Mouse (Mus musculus) gastrocnemius, adult 2 months (tissue): ENCODE measurements around the gene Rnf207. TPM values are rescaled to one million over a fixed set of nuclear protein-coding genes. Genes with fewer than 3 reads are reported as not detected.

Source experiments
- DNase-seq: peaks from one replicate; pipeline ENCODE4 v3.0.0; 2022
- H3K27ac ChIP-seq: fragments of 200-600 bp; 2 replicates; pipeline ENCODE4 v1.8.1; 2022; ENCODE audit warnings: mild to moderate bottlenecking
- H3K4me3 ChIP-seq: fragments of 200-600 bp; 2 replicates; pipeline ENCODE4 v1.8.1; 2022; ENCODE audit warnings: mild to moderate bottlenecking, moderate library complexity
- CTCF ChIP-seq: fragments of 200-600 bp; IDR thresholded peaks from 2 replicates; pipeline ENCODE4 v1.8.1; 2022; ENCODE audit warnings: antibody characterized with exemption, mild to moderate bottlenecking, moderate library complexity
- intact Hi-C: fragments of 180-260 bp; cut with DNase I; formaldehyde crosslinking; loops from one replicate; pipeline ENCODE4 v1.15.1; 2025
- total RNA-seq, 2 experiments: library from RNA; stranded (reverse); gene quantifications; 2 replicates each; pipeline ENCODE4 v1.2.3; 2021

The Rnf207 gene
- total RNA-seq, 2 experiments from 2014 or later, result not detected

GRCm38 (mm10) chr4:152298836-152299235 lies 20.0 kb downstream of the Rnf207 start:
- TF ChIP-seq CTCF, result no peak
- intact Hi-C loops, result no loop called here
- DNase-seq, result peak; percentile 13
- Histone ChIP-seq H3K27ac (no peak overlapping the region), H3K4me3 (no peak overlapping the region)

DNA sequence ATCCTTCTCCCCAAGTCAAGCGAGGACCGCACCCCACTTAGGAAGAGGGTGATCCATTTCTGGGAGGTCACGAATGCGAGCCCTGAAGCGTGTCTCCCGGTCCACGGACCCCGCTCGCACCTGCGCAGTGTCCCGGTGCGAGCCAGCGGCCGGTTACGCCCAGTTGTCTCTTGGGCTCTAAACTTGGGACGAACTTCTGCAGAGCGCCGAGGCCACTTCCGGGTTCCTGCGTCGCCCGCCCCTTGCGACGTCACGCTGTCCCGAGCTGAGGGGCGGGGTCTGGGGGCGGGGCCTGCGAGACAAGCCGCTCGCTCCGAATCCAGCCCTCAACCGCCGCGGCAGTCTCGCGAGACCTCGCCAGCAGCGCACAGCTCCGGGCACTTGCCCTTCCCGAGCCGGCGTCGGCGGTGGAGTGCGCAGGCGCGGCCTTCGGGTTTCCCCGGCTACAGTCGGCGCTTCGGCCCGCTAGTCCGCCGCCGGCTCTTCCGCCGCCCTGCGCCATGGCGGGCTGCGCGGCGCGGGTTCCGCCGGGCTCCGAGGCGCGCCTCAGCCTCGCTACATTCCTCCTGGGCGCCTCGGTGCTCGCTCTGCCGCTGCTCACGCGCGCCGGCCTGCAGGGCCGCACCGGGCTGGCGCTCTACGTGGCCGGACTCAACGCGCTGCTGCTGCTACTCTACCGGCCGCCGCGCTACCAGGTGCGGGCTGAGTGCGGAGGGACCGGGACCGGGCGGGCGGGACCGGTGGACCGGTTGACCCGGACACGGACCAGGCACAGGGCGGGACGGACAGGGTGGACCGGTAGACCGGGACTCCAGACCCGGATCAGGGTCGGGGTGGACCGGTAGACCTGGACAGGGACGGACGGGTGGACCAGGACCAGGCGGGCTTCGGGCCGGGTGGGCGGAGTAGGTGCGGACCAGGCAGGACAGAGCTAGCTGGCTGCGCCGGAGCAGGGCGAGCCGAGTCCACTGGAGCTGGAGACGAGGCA lies 21.6 kb downstream of the Rnf207 start, which contains the start of gene Icmt:
Icmt (plus strand) TSS at position 354 of the 988 bp plus-strand sequence.
- no peak for TF ChIP-seq CTCF
- H3K27ac ChIP-seq, result peak within 1 kb of the TSS; percentile 89
- peak within 1 kb of the TSS; percentile 83 for H3K4me3 ChIP-seq
- DNase-seq, result peak; percentile 100
- intact Hi-C loops, result no loop called here

GRCm38 (mm10) chr4:152296371-152296770 lies 22.4 kb downstream of the Rnf207 start:
- no peak for TF ChIP-seq CTCF
- peak overlapping the region; percentile 83 for H3K4me3 ChIP-seq
- intact Hi-C loops, result no loop called here
- no peak for DNase-seq
- peak overlapping the region; percentile 89 for H3K27ac ChIP-seq

GRCm38 (mm10) chr4:152295916-152296315 lies 22.9 kb downstream of the Rnf207 start:
- H3K4me3 ChIP-seq, result no peak overlapping the region
- H3K27ac ChIP-seq, result no peak overlapping the region
- intact Hi-C loops, result no loop called here
- no peak for DNase-seq
- TF ChIP-seq CTCF, result no peak

GRCm38 (mm10) chr4:152294188-152294929 lies 24.4 kb downstream of the Rnf207 start:
- TF ChIP-seq CTCF, result peak; percentile 16; the same call in 1 of the 2 replicates
- no peak overlapping the region for H3K27ac ChIP-seq
- intact Hi-C loops, result no loop called here
- no peak for DNase-seq
- no peak overlapping the region for H3K4me3 ChIP-seq

GRCm38 (mm10) chr4:152292102-152292765 lies 26.6 kb downstream of the Rnf207 start:
- Histone ChIP-seq H3K4me3 (no peak overlapping the region), H3K27ac (no peak overlapping the region)
- DNase-seq, result no peak
- intact Hi-C loops, result no loop called here
- TF ChIP-seq CTCF, result no peak

- DNase-seq, result no peak
- Histone ChIP-seq H3K27ac (no peak within 1 kb of the TSS), H3K4me3 (no peak within 1 kb of the TSS)
- intact Hi-C loops, result no loop called here
- TF ChIP-seq CTCF, result no peak
These were observed 27.2 kb downstream of the Rnf207 start, which contains the start of gene Hes3 for GRCm38 (mm10) chr4:152291562-152291961. TSS of gene Hes3 (minus strand) at chr4:152291662.

DNA sequence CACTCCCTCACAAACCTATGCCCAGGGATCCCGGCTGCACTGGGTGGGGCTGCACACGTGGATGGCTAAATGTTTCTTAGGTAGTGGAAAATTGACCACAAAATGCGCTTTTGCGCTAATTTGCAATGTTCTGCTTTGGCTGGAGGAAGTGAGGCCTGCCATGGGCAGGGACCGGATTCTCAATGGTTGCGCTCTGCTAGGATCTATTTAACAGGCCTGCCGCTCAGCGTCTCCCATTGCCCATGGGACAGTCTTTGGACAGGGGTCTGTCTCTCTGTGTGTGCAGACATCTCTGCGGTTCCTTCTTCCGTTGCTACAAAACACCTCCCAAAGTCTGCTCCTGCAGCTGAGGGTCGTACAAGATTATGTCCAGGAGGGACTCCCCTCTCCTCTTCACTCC lies 27.8 kb downstream of the Rnf207 start:
- Histone ChIP-seq H3K27ac (no peak overlapping the region), H3K4me3 (no peak overlapping the region)
- DNase-seq, result no peak
- no peak for TF ChIP-seq CTCF
- intact Hi-C loops, result no loop called here

DNA sequence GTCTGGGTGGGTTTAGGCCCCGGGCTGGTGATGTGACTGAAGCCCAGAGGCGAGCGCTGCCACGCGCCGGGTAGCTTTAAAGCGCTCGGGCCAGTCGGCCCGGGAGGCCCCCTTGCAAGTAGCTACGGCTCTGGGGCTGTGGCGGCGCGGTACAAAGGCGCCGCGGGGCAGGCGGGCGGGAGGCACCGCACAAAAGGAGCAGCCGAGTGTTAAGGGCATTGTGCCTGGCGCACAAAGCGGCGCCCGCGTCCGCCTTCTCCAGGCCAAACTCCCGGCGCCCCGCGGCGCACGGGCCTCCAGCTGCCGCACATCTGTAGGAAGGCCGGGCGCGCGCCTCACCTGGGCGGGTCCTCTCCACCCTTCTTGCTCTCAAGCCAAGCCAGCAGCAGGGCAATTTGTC lies 28.4 kb downstream of the Rnf207 start:
- intact Hi-C loops, result no loop called here
- Histone ChIP-seq H3K27ac (no peak overlapping the region), H3K4me3 (no peak overlapping the region)
- DNase-seq, result no peak
- TF ChIP-seq CTCF, result no peak

DNA sequence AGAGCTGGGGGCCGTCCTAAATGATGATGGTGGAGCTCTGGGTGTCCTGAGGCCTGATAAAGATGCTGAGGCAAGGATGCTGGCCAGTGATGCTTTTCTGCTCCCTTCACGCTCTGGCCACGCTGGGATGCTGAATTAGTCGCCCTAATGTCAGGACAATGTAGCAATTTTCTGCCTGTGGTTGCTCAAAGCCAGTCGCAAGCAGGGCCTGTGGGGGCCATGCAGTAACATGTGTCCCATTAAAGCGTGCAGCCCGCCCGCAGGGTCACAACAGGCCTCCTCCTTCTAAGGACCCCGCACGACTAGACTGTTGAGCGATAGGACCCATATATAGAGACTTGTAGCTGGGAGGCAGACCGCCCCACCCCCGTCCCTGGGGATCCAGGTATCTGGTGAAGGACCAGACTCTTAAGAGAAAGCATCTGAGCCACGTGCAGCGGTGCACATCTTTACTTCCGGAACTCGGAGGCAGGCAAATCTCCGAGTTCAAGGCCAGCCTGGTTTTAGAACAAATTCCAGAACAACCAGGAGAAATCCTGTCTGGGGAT lies 30.3 kb downstream of the Rnf207 start:
- H3K27ac ChIP-seq, result no peak overlapping the region
- DNase-seq, result no peak
- intact Hi-C loops, result no loop called here
- no peak overlapping the region for H3K4me3 ChIP-seq
- no peak for TF ChIP-seq CTCF

DNA sequence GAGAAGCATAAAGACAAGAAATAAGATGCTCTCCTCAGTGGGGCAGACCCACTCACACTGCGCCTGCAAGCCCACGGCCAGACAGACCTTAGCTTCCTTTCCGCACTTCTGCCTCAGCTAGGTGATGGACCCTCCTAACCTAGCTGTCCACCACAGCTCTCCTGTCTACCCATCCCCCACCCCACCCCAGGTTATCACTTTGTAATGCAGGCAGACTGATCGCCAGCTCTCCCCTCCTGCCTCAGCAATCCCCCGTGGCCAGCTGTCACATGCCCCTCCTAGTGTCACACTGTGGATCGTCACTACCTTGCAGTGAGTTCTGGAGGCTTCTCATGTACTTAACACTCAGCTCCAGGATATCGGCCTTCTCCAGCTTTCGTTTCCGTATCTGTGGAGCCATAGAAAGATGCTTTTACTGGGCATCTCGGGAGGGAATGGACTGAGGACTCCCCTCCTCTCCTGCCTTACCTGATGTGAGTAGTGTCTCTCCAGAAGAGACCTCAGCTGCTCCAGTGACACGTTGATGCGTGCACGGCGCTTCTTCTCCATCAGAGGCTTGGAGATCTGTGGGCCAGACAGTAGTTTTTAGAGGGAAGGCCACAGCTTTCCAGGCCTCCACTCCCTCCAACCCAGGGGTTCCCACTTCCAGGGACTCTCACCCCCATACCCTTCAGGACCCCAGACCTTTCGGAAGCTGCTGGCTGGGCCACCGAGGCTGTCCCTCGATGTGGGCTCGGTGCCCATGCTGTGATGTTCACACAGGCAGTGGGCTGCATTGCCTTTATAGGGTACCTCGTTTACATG lies 31.3 kb downstream of the Rnf207 start:
- Histone ChIP-seq H3K27ac (no peak overlapping the region), H3K4me3 (no peak overlapping the region)
- no peak for DNase-seq
- intact Hi-C loops, result no loop called here
- TF ChIP-seq CTCF, result no peak
